Mouse (Mus musculus) ovary, postnatal 10 days (tissue): ENCODE measurements around the gene Cckbr.

Source experiments
- DNase-seq: peaks from one replicate; pipeline ENCODE4 v3.0.0; 2022; ENCODE audit warnings: low spot score

The Cckbr gene

GRCm38 (mm10) chr7:105425424-105426043 is at the start of gene Cckbr:
Cckbr (plus strand) TSS chr7:105425731.
- no peak for DNase-seq

- no peak for DNase-seq
Measured at GRCm38 (mm10) chr7:105380329-105380728, 45.2 kb upstream of the Cckbr start.

DNA sequence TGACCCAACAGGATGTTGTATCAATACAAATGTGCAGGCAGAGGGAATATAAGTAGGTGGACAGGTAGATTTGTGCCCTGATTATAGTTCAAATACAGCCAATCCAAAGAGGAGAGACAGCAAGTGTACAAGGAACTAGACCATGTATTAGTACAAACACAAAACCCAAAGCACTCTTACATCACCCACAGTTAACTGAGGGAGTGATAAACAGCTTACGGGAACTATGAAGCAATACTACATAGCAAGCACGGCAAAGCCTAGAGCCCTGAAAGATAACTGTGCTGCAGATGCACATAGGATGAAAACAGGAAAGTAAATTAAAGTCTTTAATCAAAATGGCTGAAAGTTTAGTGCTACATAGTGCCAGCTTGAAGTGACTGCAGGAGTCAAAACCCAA is 37.8 kb upstream of the Cckbr start:
- DNase-seq = no peak

DNA sequence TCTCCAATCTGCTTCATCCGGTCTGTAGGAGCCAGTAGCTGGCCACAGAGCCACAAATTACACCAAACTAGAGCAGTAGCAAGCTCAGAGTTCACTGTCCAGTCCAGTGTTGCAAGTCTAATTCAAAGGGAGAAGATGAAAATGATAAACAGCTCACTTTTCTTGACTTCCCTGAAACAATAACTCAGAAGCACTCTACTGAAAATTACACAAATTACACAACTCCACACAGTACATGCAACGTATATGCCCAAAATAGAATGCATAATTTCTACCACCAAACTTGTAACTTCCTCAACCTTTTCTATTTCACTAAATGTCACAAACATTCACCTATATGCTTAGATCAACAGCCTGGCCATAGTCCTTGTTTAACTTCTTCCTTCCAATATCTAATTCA is 35.3 kb upstream of the Cckbr start:
- no peak for DNase-seq

- DNase-seq = no peak
Measured at GRCm38 (mm10) chr7:105394606-105395005, 30.9 kb upstream of the Cckbr start.

DNA sequence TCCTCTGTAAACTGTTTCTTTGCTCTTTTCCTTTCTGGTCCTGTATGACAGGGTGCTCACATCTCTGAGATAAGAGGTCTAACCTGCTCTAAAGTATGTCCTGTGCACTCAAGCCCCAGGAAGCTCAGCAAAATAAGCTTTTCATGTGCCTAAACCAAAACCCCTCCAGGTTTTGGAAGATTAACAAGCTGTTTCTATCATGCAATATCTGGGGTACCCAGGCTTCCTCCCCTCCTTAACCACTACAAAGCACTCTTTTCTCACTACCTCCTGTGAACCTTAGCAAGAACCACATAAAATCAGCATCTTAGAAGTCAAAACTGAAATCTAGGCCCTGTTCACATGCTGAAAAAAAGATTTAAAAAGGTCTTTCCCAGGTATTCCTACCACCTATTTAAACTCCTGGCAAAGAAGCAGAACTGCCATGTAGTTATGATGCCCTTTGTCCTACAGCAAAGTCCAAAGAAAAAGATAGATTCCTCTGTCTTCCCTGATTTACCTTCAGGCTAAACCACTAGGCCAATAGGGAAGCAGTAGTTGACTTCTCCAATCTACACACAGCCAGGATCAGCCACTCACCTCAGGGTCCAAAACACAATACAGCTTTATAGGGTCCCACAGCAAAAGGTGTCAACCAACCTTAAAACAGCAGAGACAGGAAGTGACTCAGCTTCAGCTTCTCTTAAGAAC is 30.3 kb upstream of the Cckbr start:
- DNase-seq = no peak

DNA sequence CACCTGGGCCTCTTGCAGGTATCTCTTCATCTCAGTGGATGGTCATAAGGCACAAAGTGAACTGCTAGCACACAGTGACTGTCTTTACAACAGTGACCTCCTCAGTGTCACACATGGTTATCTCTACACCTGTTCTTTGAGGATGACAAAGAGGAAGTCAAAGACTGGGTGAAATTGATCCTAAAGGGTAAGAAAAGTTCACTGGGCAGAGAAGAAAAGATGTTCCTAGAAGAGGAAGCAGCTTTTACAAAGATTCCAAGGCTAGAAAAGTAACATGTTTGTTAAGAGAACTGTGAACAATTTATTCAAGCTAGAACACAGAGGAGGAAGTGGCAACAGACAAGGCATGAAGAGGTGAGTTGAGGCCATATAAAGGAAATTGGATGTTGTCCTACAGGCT is 29.4 kb upstream of the Cckbr start:
- no peak for DNase-seq

GRCm38 (mm10) chr7:105399058-105399934 is 26.2 kb upstream of the Cckbr start:
- no peak for DNase-seq

GRCm38 (mm10) chr7:105399935-105400624 is 25.5 kb upstream of the Cckbr start, which contains the start of gene Fam160a2:
Fam160a2 (minus strand) TSS chr7:105400054.
- peak; percentile 97 for DNase-seq

- DNase-seq = no peak
Measured at GRCm38 (mm10) chr7:105404268-105404667, 21.3 kb upstream of the Cckbr start, which contains the start of gene Cnga4. Cnga4 (plus strand) TSS chr7:105404568.

DNA sequence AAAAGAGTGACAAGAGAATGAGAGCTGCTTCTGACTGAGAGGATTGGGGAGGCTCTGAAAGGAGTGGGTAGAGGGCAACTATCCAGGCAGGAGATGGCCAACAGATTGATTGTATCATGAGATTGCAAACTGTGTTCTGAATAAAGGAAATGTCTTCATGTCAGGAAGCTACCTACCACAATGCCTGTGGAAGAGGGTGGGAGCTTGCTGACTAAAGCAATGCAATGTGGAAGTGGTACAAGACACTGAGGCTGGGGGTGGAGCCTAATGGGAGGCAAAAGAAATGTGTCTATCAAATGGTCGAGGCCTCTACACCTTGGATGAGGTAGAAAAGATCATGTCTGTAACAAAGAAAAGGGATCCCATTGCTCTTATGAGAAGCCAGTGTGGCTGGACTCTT is 19.2 kb upstream of the Cckbr start:
- no peak for DNase-seq

GRCm38 (mm10) chr7:105411874-105412632 is 13.5 kb upstream of the Cckbr start:
- DNase-seq = peak; percentile 68

DNA sequence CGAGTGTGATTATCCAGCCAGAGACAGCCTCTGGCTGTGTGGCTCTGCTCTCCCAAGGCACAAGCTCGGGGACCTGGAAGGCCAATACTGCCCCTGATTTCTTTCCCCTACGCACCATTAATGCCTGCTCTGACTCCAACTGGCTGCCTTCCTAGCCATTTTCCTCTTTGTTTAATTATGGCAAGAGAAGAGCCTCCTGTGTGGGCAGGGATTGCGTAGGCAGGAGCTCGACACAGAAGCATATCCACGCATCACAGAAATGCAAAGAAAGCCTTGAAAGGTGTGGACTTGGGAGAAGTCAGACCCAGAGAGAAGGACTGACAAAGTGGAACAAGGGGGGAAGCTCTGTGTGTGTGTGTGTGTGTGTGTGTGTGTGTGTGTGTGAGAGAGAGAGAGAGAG is 11.1 kb upstream of the Cckbr start:
- no peak for DNase-seq

DNA sequence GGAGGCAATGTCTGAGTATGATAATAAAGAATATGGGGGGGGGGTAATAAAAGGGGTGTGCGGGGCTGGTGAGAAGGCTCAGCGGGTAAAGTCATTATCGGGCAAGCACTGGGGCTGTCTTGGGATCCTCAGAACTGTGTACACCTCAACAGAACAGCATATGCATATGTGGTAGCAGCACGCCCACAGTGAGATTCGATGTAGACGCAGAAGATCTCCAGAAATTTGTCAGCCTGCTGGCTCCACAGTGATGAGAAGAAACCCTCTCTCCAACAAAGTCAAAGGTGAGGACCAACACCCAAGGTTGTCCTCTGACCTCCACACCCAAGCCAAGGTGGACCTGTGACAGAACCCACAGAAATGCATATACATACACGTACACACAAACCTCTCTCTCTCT is 9.0 kb upstream of the Cckbr start:
- DNase-seq = no peak

DNA sequence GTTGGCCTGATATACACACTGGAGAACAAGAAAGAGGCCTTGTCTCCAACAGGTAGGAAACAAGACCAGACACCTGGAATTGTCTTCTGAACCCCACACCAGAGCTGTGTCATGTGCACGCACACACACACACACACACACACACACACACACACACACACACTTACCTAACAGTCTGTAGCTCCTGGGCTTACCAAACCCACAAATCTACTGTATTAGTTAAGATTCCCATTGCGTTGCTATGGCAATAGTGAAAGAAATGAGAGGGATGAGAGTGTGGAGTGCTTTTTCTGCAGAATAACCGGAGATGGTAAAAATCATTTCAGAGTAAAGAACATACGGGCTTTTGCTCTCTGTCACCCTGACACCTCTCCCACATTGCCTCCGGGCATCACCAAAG is 7.4 kb upstream of the Cckbr start:
- no peak for DNase-seq

DNA sequence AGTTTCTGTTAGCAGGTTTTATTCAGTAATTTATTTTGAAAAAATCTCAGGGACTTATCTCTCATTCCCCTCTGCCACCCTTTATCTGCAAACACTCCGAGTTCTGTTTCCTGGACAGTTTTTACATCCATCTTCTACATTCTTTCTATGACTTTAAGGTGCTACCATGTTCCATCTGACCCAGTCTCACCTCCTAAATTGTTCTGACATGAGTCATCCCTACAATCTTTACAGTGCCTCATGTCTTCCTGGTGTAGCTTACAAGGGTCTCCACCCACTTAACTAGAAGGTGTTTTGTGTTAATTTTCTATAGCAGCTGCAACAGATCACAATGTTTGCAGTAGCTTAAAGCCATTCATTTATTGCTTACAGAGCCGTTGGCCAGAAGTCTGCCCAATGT is 4.6 kb upstream of the Cckbr start:
- DNase-seq = no peak

- no peak for DNase-seq
Measured at GRCm38 (mm10) chr7:105424368-105424767, 1.2 kb upstream of the Cckbr start.

- no peak for DNase-seq
Measured at GRCm38 (mm10) chr7:105426051-105426450, 520 bp downstream of the Cckbr start.

GRCm38 (mm10) chr7:105432058-105432457 is 6.5 kb downstream of the Cckbr start:
- no peak for DNase-seq

DNA sequence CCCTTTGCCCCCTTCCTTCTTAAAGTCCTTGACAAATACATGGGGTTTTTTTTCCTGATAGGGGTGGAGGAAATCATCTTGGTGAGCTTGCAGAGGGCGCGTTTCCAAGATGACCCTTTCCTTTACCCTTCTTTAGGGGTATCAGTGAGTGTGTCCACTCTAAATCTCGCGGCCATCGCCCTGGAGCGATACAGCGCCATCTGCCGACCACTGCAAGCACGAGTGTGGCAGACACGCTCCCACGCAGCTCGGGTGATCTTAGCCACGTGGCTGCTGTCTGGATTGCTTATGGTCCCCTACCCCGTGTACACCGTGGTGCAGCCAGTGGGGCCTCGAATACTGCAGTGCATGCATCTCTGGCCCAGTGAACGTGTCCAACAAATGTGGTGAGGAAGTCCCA is 8.3 kb downstream of the Cckbr start:
- no peak for DNase-seq

DNA sequence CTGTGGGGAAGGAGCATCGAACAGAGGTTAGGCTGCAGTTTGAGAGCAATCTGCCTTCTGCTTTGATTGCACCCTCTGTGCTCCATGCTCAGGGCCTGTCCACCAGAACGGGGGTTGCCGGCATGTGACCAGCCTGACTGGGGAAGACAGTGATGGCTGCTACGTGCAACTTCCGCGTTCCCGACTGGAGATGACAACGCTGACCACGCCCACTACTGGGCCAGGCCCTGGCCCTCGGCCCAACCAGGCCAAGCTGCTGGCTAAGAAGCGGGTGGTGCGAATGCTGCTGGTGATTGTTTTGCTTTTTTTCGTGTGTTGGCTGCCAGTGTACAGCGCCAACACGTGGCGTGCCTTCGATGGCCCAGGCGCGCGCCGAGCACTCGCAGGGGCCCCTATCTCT is 9.3 kb downstream of the Cckbr start:
- DNase-seq = no peak
